Mouse (Mus musculus): ENCODE measurements at regions not wholly inside any gene's neighbourhood (a gene's known extent, or its start where the extent isn't known, plus 50 kb on each side); places are given as distances from the start of the nearest gene placed in this dataset.

DNA sequence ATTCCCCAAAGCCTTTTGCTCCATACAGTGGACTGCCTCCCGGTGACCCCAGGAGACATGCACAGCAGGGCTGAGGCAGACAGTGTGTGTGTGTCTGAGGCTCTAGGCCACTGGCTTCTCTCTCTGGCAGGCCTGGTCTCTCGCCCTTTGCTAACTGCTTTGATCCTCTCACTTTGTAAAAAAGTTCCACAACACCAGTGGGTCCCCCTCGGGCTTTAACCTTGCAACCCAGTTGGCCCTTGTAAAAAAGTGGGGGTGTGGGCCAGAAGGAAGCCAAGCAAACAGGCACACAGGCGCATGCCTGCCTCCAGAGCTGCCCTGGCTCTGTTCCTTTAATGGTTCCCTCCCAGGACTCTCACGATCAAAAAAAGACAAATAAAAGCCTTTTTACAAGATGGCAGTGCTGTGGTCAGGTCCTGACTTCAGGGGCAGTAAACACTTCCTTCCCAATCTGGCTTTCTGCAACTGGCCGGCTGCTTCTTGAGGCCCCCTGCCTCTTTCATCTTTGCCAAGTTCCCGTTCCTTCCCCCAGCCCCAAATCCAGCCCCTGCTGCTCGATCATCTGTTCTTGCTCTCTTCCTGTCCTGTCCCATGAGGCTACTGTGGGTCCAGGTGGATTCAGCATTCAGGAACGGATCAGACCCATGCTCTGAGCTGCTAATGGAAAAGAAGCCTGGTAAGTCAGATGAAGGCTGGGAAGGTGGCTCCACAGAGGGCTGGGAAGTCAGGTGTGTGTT is 419.0 kb upstream of the Tbx3 start:
- Histone ChIP-seq H3K27ac (ENCODE audit: low read depth) (no peak overlapping the region), H3K27me3 (replicated peaks; ENCODE audit: control insufficient read depth, insufficient read depth, low read length) (no peaks in the 10 kb centered on the region), H3K4me3 (ENCODE audit: low read depth, low read length) (no peak overlapping the region), H3K4me2 (ENCODE audit: low read length) (no peak overlapping the region), H3K4me1 (replicated peaks; ENCODE audit: control insufficient read depth, insufficient read depth, low read length) (peaks cover 4% of the 10 kb centered on the region; the same call in 1 of the 2 replicates), H3K36me3 (ENCODE audit: control insufficient read depth, insufficient read depth, low read length) (no peaks in the 10 kb centered on the region), H3K9ac (ENCODE audit: low read length) (no peak overlapping the region), H3K9me3 (ENCODE audit: control insufficient read depth, low read length) (no peaks in the 10 kb centered on the region)
- 32% methylated on average over 9 of the region's 9 CpGs for WGBS
- no peak for ATAC-seq (replicated peaks; ENCODE audit: low FRiP score, low TSS enrichment, low read depth)
- no peak for DNase-seq (ENCODE audit: low spot score)

DNA sequence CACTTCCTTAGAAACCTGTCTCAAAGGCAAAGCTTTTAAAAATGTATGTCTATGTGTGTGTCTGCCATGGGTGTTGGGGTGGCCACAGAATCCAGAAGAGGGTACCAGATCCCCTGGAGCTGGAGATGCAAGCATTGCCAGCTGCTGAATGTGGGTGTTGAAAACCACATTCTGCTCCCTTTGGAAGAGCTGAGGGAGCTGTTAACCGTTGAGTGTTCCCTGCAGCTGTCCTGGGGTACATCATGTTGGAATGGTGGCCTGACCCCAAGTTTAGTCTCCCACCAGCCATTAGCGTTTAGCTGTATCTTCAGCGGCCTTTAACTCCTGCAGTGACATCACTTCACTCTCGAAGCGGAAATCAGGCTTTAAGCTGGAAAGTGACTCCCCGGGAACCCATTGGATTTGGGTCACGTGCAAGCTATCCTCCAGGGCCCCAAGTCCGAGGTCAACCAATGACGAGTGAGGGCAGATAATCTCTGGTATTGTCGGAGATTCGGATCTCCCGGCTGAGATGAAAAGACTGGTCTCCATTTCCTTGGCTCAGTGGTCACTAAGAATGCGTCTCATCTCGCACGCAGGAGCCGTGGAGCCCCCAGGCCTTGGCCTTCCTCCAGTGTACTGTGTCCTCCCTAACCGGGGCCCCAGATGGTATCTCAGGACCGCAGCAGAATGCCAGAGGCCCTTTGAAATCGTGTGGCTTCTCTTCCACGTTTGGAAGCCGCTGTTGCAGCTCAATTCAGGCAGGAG is 412.9 kb upstream of the Tbx3 start:
- Histone ChIP-seq H3K27ac (ENCODE audit: low read depth) (no peak overlapping the region), H3K4me3 (ENCODE audit: low read depth, low read length) (no peak overlapping the region), H3K4me1 (replicated peaks; ENCODE audit: control insufficient read depth, insufficient read depth, low read length) (no peaks in the 10 kb centered on the region), H3K9me3 (ENCODE audit: control insufficient read depth, low read length) (no peaks in the 10 kb centered on the region), H3K36me3 (ENCODE audit: control insufficient read depth, insufficient read depth, low read length) (no peaks in the 10 kb centered on the region), H3K27me3 (replicated peaks; ENCODE audit: control insufficient read depth, insufficient read depth, low read length) (no peaks in the 10 kb centered on the region), H3K4me2 (ENCODE audit: low read length) (no peak overlapping the region), H3K9ac (ENCODE audit: low read length) (no peak overlapping the region)
- no peak for ATAC-seq (replicated peaks; ENCODE audit: low FRiP score, low TSS enrichment, low read depth)
- DNase-seq (ENCODE audit: low spot score): no peak
- WGBS: 64% methylated on average over 21 of the region's 21 CpGs

DNA sequence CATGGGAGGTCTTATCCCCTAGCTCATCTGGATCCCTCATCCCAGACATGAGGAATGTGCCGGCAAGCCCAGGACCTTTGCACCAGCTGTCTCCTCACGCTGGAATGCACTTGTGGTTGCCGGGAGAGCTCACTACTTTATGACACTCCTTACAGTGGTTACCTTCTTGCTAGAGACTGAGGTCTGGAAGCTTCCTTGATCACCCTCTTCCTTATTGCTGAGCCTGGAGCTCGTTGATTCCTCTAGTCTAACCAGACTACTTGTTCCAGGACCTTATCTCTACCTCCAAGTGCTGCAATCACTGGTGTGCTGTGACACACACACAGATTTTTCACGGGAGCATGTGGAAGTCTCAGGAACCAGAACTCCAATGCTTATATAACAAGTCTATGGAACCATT is 411.6 kb upstream of the Tbx3 start:
- Histone ChIP-seq H3K4me3 (ENCODE audit: low read depth, low read length) (no peak overlapping the region), H3K9ac (ENCODE audit: low read length) (no peak overlapping the region), H3K4me2 (ENCODE audit: low read length) (no peak overlapping the region), H3K9me3 (ENCODE audit: control insufficient read depth, low read length) (no peaks in the 10 kb centered on the region), H3K4me1 (replicated peaks; ENCODE audit: control insufficient read depth, insufficient read depth, low read length) (no peaks in the 10 kb centered on the region), H3K36me3 (ENCODE audit: control insufficient read depth, insufficient read depth, low read length) (no peaks in the 10 kb centered on the region), H3K27ac (ENCODE audit: low read depth) (no peak overlapping the region), H3K27me3 (replicated peaks; ENCODE audit: control insufficient read depth, insufficient read depth, low read length) (no peaks in the 10 kb centered on the region)
- ATAC-seq (replicated peaks; ENCODE audit: low FRiP score, low TSS enrichment, low read depth) (no peak), DNase-seq (ENCODE audit: low spot score) (no peak)
- WGBS: 69% methylated on average over 5 of the region's 5 CpGs

DNA sequence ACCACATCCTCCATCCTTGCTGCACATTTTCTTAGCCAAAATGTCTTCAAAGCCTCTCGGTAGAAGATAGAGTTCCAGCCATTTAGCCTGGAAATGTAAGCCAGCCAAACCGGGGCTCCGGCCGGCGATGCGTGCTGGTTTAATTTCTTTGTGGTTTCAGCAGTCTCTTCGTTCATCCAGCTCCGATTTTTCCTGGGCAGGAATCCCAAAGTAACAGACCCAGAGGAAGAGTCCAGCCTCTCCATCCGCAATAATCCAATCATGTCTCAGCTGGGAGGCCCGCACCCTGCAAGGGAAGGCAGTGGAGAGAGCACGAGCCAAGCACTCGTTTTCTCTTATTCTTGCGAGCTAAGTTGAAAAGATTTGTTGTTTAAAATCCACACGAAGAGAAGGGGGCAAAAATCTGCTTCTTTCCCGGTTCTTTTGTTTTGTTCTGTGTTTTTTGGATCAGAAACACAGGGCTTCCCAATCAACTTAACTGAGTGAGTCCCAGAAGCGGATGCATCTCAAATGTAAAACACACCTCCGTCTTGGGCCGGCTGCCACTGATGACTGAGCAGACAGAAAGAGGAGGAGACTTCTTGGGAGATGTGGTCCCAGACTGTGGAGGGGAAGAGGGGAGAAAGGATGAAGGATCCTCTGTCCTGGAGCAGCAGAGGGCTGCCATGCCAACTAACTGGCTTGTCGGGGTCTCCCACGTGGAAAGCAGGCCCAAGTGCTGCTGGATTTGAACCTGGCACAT is 405.1 kb upstream of the Tbx3 start:
- Histone ChIP-seq H3K27ac (ENCODE audit: low read depth) (no peak overlapping the region), H3K9ac (ENCODE audit: low read length) (no peak overlapping the region), H3K27me3 (replicated peaks; ENCODE audit: control insufficient read depth, insufficient read depth, low read length) (no peaks in the 10 kb centered on the region), H3K4me2 (ENCODE audit: low read length) (no peak overlapping the region), H3K36me3 (ENCODE audit: control insufficient read depth, insufficient read depth, low read length) (no peaks in the 10 kb centered on the region), H3K9me3 (ENCODE audit: control insufficient read depth, low read length) (no peaks in the 10 kb centered on the region), H3K4me3 (ENCODE audit: low read depth, low read length) (no peak overlapping the region), H3K4me1 (replicated peaks; ENCODE audit: control insufficient read depth, insufficient read depth, low read length) (no peaks in the 10 kb centered on the region)
- ATAC-seq (replicated peaks; ENCODE audit: low FRiP score, low TSS enrichment, low read depth) (no peak), DNase-seq (ENCODE audit: low spot score) (no peak)
- 73% methylated on average over 20 of the region's 20 CpGs for WGBS

DNA sequence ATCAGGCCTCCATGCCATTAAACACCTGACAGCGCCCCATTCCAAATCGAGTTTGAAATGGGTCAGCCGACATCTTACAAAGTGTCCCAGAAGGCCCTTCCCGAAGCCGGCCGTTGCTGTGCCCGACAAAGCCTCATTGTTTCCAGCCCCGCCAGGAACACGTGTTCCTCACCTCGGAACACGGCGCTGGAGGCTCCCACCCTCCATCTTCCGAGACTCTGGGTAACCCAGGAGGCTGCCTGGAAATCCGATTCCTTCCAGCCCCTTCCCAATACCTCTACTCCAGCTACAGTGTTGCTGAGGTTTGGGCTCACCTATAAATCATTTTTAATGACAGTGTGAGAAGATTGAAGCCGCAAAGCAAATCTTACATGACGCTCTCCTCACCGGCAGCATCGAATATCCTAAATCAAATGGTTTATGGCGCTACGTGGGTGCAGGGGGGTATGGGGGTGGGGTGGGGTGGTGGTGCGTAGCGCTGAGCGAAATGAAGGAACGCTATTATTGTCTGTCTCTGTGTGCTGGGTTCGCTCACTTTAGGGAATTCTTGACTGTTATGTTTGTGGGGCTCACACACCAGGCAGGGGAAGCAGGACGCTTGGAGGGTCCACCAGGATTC is 399.1 kb upstream of the Tbx3 start:
- Histone ChIP-seq H3K4me2 (ENCODE audit: low read length) (no peak overlapping the region), H3K27me3 (replicated peaks; ENCODE audit: control insufficient read depth, insufficient read depth, low read length) (no peaks in the 10 kb centered on the region), H3K9me3 (ENCODE audit: control insufficient read depth, low read length) (no peaks in the 10 kb centered on the region), H3K36me3 (ENCODE audit: control insufficient read depth, insufficient read depth, low read length) (no peaks in the 10 kb centered on the region), H3K9ac (ENCODE audit: low read length) (no peak overlapping the region), H3K4me3 (ENCODE audit: low read depth, low read length) (no peak overlapping the region), H3K4me1 (replicated peaks; ENCODE audit: control insufficient read depth, insufficient read depth, low read length) (no peaks in the 10 kb centered on the region), H3K27ac (ENCODE audit: low read depth) (no peak overlapping the region)
- 76% methylated on average over 26 of the region's 26 CpGs for WGBS
- DNase-seq (ENCODE audit: low spot score) (no peak), ATAC-seq (replicated peaks; ENCODE audit: low FRiP score, low TSS enrichment, low read depth) (no peak)

DNA sequence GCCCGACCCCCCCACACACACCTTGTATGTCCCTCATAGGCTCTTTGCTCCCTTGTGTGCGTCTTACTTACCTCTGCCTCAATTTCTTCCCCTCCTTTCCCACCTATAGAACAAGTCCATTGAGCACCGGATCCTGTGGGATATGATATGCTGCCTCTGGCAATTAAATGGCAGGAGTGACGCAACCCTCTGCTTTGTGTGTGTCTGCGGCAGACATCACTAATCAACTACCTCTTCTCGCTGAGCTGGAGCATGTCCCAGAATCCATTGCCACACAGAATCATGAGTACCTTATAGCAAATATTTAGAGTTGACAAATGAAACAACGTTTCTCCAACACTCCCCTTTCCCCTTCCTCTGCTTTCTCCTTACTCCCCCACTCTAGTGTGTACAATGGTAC is 397.3 kb upstream of the Tbx3 start:
- no peaks in the 10 kb centered on the region for H3K27me3 ChIP-seq (replicated peaks; ENCODE audit: control insufficient read depth, insufficient read depth, low read length)
- 76% methylated on average over 7 of the region's 7 CpGs for WGBS
- no peaks in the 10 kb centered on the region for H3K4me1 ChIP-seq (replicated peaks; ENCODE audit: control insufficient read depth, insufficient read depth, low read length)
- no peaks in the 10 kb centered on the region for H3K9me3 ChIP-seq (ENCODE audit: control insufficient read depth, low read length)
- no peak overlapping the region for H3K27ac ChIP-seq (ENCODE audit: low read depth)
- ATAC-seq (replicated peaks; ENCODE audit: low FRiP score, low TSS enrichment, low read depth): no peak
- no peak overlapping the region for H3K9ac ChIP-seq (ENCODE audit: low read length)
- no peaks in the 10 kb centered on the region for H3K36me3 ChIP-seq (ENCODE audit: control insufficient read depth, insufficient read depth, low read length)
- H3K4me2 ChIP-seq (ENCODE audit: low read length): no peak overlapping the region
- no peak overlapping the region for H3K4me3 ChIP-seq (ENCODE audit: low read depth, low read length)
- no peak for DNase-seq (ENCODE audit: low spot score)

DNA sequence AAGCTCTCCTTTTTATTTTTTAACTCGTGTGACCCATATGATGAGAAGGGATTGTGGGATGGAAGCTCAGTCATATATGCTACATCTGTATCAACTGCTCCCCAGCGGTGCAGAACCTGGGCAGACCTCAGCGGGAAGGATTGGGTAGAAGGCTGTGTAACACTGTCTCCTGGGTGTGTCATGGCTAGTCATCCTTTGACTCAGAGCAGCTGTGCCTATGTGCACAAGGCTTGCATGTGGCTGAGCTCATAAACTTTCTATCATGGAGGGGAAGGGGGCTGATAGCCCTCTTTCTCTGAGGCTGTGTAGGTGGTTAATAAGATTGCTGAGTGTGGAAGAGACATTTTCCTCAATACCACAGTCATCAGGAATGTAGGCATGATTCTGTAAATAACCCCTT is 396.9 kb upstream of the Tbx3 start:
- Histone ChIP-seq H3K36me3 (ENCODE audit: control insufficient read depth, insufficient read depth, low read length) (no peaks in the 10 kb centered on the region), H3K9me3 (ENCODE audit: control insufficient read depth, low read length) (no peaks in the 10 kb centered on the region), H3K27me3 (replicated peaks; ENCODE audit: control insufficient read depth, insufficient read depth, low read length) (no peaks in the 10 kb centered on the region), H3K4me3 (ENCODE audit: low read depth, low read length) (no peak overlapping the region), H3K9ac (ENCODE audit: low read length) (no peak overlapping the region), H3K4me1 (replicated peaks; ENCODE audit: control insufficient read depth, insufficient read depth, low read length) (no peaks in the 10 kb centered on the region), H3K27ac (ENCODE audit: low read depth) (no peak overlapping the region), H3K4me2 (ENCODE audit: low read length) (no peak overlapping the region)
- DNase-seq (ENCODE audit: low spot score) (no peak), ATAC-seq (replicated peaks; ENCODE audit: low FRiP score, low TSS enrichment, low read depth) (no peak)
- 86% methylated on average over 3 of the region's 3 CpGs for WGBS

DNA sequence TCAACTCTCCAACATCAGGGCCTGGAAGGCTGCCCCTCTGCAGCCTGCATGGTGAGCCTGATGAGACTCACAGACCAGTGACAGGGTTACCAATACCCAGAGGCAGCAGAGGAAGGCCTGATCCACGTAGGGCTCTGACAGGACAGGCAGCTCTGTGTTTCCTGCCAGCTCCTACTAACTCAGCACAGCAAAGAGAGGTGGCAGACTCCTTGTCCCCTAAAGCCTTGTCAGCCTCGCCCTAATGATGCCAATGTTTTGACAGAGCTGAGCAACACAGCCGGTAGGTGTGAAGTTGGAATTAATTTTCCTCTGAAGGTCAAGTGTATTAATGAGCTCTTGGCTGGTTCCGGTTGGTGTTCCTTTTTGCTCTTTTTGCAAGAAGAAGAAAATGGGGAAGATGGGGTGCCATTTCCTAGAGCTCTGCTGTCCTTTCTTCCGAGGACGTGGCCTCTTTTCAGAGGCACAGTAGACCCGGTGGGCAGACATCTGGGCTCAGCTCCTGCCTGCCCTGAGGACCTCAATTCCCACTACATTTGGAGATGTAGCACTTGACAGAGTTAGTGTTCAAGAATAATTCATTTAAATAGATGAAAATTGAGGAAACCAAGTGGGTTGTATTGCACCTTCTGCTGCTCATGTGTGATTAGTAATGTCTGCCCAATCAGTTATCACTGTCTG is 395.5 kb upstream of the Tbx3 start:
- ATAC-seq (replicated peaks; ENCODE audit: low FRiP score, low TSS enrichment, low read depth) (no peak), DNase-seq (ENCODE audit: low spot score) (no peak)
- H3K9me3 ChIP-seq (ENCODE audit: control insufficient read depth, low read length): no peaks in the 10 kb centered on the region
- H3K4me1 ChIP-seq (replicated peaks; ENCODE audit: control insufficient read depth, insufficient read depth, low read length): no peaks in the 10 kb centered on the region
- H3K27ac ChIP-seq (ENCODE audit: low read depth): no peak overlapping the region
- no peaks in the 10 kb centered on the region for H3K27me3 ChIP-seq (replicated peaks; ENCODE audit: control insufficient read depth, insufficient read depth, low read length)
- no peak overlapping the region for H3K4me2 ChIP-seq (ENCODE audit: low read length)
- H3K4me3 ChIP-seq (ENCODE audit: low read depth, low read length): no peak overlapping the region
- H3K36me3 ChIP-seq (ENCODE audit: control insufficient read depth, insufficient read depth, low read length): no peaks in the 10 kb centered on the region
- 82% methylated on average over 7 of the region's 7 CpGs for WGBS
- no peak overlapping the region for H3K9ac ChIP-seq (ENCODE audit: low read length)

Measured in intestine, embryonic 14.5 days (tissue).